Mouse (Mus musculus): ENCODE data around the gene Pgpep1. TPM values are rescaled to one million over a fixed set of nuclear protein-coding genes. Genes with fewer than 3 reads are reported as not detected.

The Pgpep1 gene
- polyA plus RNA-seq, 1 experiment, result 34.9 TPM

DNA sequence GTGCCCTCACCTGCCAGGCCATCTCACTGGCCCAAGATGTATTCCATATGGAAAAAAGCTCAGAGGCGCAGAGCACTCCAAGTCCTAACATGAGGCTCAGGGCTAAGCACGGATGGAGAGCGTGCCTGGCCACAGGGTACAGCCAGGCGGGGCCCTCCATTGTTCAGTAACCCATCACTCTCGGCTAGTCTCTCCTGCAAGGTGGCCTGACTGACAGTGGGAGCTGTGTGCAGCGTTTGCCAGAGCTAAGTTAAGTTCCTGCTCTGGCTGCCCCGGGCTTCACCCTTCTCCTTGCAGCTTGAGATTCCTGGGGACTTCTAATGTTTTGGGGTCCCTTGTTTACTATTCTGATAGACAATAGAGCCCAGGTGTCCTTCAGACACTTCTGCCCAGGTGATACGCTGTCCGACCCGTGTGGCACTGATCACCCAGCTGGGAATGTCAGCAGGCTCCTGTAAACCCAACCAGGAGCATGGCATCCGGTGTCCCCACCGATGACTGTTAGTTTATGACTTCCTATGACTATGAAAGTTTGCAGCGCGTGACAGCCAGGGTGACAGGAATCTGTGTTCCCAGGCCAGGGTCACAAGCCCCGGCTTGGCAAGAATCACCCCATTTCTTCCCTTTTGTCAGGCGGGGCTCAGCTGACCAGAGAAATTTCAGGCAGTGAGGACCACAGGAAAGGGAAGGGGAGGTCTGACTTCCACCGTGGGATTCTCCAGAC lies 14.5 kb downstream of the Pgpep1 start:
- Histone ChIP-seq H3K36me3 (ENCODE audit: control insufficient read depth, insufficient read depth) (peaks cover 12% of the 10 kb centered on the region), H3K4me3 (ENCODE audit: insufficient read depth, poor library complexity, severe bottlenecking) (no peak overlapping the region), H3K27me3 (ENCODE audit: control insufficient read depth, insufficient read depth, insufficient read length) (no peaks in the 10 kb centered on the region), H3K79me3 (ENCODE audit: low read depth) (no peaks in the 10 kb centered on the region), H3ac (ENCODE audit: control insufficient read depth, insufficient read length, low read depth) (no peak overlapping the region), H3K79me2 (ENCODE audit: control insufficient read depth, insufficient read depth) (no peaks in the 10 kb centered on the region)
- no peak for TF ChIP-seq USF1 (IDR thresholded peaks at IDR 0.05; ENCODE audit: low read depth)
- TF ChIP-seq MAX (IDR thresholded peaks at IDR 0.05), result no peak
- TF ChIP-seq CEBPB (IDR thresholded peaks at IDR 0.05; ENCODE audit: low read depth), result no peak
- no peak for TF ChIP-seq CTCF (IDR thresholded peaks at IDR 0.05; ENCODE audit: control insufficient read depth, insufficient read depth, insufficient read length)
- TF ChIP-seq MYOD1 (IDR thresholded peaks at IDR 0.05; ENCODE audit: control insufficient read depth, insufficient read length, low read depth), result no peak
- TF ChIP-seq MYOG (IDR thresholded peaks at IDR 0.05; ENCODE audit: control insufficient read depth, extremely low read depth, insufficient read length), result no peak
- no peak for TF ChIP-seq FOSL1 (IDR thresholded peaks at IDR 0.05; ENCODE audit: insufficient read depth, low read length, poor library complexity, severe bottlenecking)

DNA sequence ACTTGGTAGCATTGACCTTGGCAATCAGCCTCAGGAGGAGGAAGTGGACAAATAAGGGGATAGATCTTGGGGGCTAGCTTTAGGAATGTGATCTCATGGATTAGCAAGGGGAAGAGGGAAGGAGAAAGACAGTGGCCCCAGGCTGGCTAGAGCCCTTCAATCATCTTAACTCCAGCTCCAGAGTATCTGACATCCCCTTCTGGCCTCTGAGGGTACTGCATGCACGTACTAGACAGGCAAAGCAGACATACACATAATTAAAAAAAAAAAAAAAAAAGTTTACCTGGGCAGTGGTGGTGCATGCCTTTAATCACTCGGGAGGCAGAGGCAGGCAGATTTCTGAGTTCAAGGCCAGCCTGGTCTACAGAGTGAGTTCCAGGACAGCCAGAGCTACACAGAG lies 16.1 kb downstream of the Pgpep1 start:
- Histone ChIP-seq H3K79me2 (ENCODE audit: control insufficient read depth, insufficient read depth) (no peaks in the 10 kb centered on the region), H3K36me3 (ENCODE audit: control insufficient read depth, insufficient read depth) (no peaks in the 10 kb centered on the region), H3ac (ENCODE audit: control insufficient read depth, insufficient read length, low read depth) (no peak overlapping the region), H3K4me3 (ENCODE audit: insufficient read depth, poor library complexity, severe bottlenecking) (no peak overlapping the region), H3K79me3 (ENCODE audit: low read depth) (no peaks in the 10 kb centered on the region), H3K27me3 (ENCODE audit: control insufficient read depth, insufficient read depth, insufficient read length) (no peaks in the 10 kb centered on the region)
- TF ChIP-seq CTCF (IDR thresholded peaks at IDR 0.05; ENCODE audit: control insufficient read depth, insufficient read depth, insufficient read length), result no peak
- no peak for TF ChIP-seq FOSL1 (IDR thresholded peaks at IDR 0.05; ENCODE audit: insufficient read depth, low read length, poor library complexity, severe bottlenecking)
- TF ChIP-seq MAX (IDR thresholded peaks at IDR 0.05), result no peak
- TF ChIP-seq MYOG (IDR thresholded peaks at IDR 0.05; ENCODE audit: control insufficient read depth, extremely low read depth, insufficient read length), result no peak
- TF ChIP-seq CEBPB (IDR thresholded peaks at IDR 0.05; ENCODE audit: low read depth), result no peak
- TF ChIP-seq USF1 (IDR thresholded peaks at IDR 0.05; ENCODE audit: low read depth), result no peak
- no peak for TF ChIP-seq MYOD1 (IDR thresholded peaks at IDR 0.05; ENCODE audit: control insufficient read depth, insufficient read length, low read depth)

DNA sequence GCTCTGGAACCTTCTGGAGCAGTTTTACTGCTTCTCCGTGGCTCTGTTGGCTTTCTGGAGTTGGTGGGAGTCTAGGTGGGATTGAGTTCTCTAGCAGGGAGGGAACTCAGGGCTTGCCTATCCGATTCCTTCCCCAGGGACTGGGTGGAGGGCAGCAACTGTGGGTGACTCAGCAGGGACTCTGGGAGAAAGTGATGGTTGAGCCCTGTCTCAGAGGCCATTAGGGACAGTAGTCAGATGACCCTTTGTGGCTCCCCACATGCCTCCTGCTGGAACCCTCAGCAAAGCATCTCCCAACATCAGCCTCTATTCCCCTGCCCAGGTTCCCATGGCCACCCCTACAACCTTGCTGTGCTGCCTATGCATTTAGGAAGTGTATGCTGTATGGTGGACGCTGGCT lies 17.2 kb downstream of the Pgpep1 start:
- no peaks in the 10 kb centered on the region for H3K79me3 ChIP-seq (ENCODE audit: low read depth)
- peak overlapping the region; percentile 54 for H3ac ChIP-seq (ENCODE audit: control insufficient read depth, insufficient read length, low read depth)
- no peak overlapping the region for H3K4me3 ChIP-seq (ENCODE audit: insufficient read depth, poor library complexity, severe bottlenecking)
- H3K79me2 ChIP-seq (ENCODE audit: control insufficient read depth, insufficient read depth), result no peaks in the 10 kb centered on the region
- no peaks in the 10 kb centered on the region for H3K27me3 ChIP-seq (ENCODE audit: control insufficient read depth, insufficient read depth, insufficient read length)
- no peaks in the 10 kb centered on the region for H3K36me3 ChIP-seq (ENCODE audit: control insufficient read depth, insufficient read depth)
- peak; percentile 59 for TF ChIP-seq USF1 (IDR thresholded peaks at IDR 0.05; ENCODE audit: low read depth)
- peak; percentile 84 for TF ChIP-seq MYOD1 (IDR thresholded peaks at IDR 0.05; ENCODE audit: control insufficient read depth, insufficient read length, low read depth)
- TF ChIP-seq FOSL1 (IDR thresholded peaks at IDR 0.05; ENCODE audit: insufficient read depth, low read length, poor library complexity, severe bottlenecking), result peak; percentile 74
- TF ChIP-seq CEBPB (IDR thresholded peaks at IDR 0.05; ENCODE audit: low read depth), result no peak
- no peak for TF ChIP-seq CTCF (IDR thresholded peaks at IDR 0.05; ENCODE audit: control insufficient read depth, insufficient read depth, insufficient read length)
- TF ChIP-seq MYOG (IDR thresholded peaks at IDR 0.05; ENCODE audit: control insufficient read depth, extremely low read depth, insufficient read length), result no peak
- peak; percentile 70 for TF ChIP-seq MAX (IDR thresholded peaks at IDR 0.05)

DNA sequence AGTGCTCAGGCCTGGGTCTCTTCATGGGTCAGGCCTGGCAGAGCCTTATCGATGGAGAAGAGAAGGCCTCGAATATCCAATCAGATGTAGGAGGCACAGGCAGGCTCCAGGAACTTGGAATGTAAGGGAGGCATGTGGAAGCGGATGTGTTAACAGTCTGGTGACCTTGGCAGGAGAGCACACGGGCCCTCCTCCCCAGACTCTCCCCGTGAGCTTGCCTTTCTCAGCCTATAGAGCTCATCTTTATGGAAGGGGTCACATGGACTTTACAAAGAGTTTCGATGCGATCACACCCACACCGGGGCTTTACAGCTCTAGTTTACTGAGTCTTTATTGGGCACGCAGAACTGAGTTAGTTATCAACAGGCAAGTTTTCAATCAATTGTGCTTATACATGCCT lies 21.4 kb downstream of the Pgpep1 start:
- H3K4me3 ChIP-seq (ENCODE audit: insufficient read depth, poor library complexity, severe bottlenecking), result no peak overlapping the region
- H3K27me3 ChIP-seq (ENCODE audit: control insufficient read depth, insufficient read depth, insufficient read length), result no peaks in the 10 kb centered on the region
- no peak overlapping the region for H3ac ChIP-seq (ENCODE audit: control insufficient read depth, insufficient read length, low read depth)
- no peaks in the 10 kb centered on the region for H3K79me3 ChIP-seq (ENCODE audit: low read depth)
- H3K79me2 ChIP-seq (ENCODE audit: control insufficient read depth, insufficient read depth), result no peaks in the 10 kb centered on the region
- H3K36me3 ChIP-seq (ENCODE audit: control insufficient read depth, insufficient read depth), result no peaks in the 10 kb centered on the region
- no peak for TF ChIP-seq USF1 (IDR thresholded peaks at IDR 0.05; ENCODE audit: low read depth)
- no peak for TF ChIP-seq CEBPB (IDR thresholded peaks at IDR 0.05; ENCODE audit: low read depth)
- no peak for TF ChIP-seq MYOG (IDR thresholded peaks at IDR 0.05; ENCODE audit: control insufficient read depth, extremely low read depth, insufficient read length)
- TF ChIP-seq FOSL1 (IDR thresholded peaks at IDR 0.05; ENCODE audit: insufficient read depth, low read length, poor library complexity, severe bottlenecking), result no peak
- no peak for TF ChIP-seq MAX (IDR thresholded peaks at IDR 0.05)
- TF ChIP-seq MYOD1 (IDR thresholded peaks at IDR 0.05; ENCODE audit: control insufficient read depth, insufficient read length, low read depth), result no peak
- no peak for TF ChIP-seq CTCF (IDR thresholded peaks at IDR 0.05; ENCODE audit: control insufficient read depth, insufficient read depth, insufficient read length)

DNA sequence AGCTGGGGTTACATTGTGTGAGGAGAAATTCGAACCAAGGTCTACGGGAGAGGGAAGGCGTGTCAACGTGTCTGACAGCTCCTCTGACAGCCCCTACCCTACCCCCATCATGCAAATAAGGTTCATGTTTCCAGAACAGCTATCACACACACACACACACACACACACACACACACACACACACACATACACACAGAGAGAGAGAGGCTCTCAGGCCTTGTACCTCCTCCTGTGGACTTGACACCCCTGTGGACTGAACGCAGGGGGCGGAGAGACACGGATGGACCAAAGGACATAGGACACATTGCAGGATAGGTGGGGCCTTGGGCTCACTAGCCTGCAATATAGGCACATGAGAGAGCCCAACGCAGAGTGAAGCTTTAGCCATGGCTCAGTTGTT lies 23.4 kb downstream of the Pgpep1 start:
- Histone ChIP-seq H3K36me3 (ENCODE audit: control insufficient read depth, insufficient read depth) (no peaks in the 10 kb centered on the region), H3K27me3 (ENCODE audit: control insufficient read depth, insufficient read depth, insufficient read length) (no peaks in the 10 kb centered on the region), H3K79me3 (ENCODE audit: low read depth) (no peaks in the 10 kb centered on the region), H3K79me2 (ENCODE audit: control insufficient read depth, insufficient read depth) (no peaks in the 10 kb centered on the region), H3ac (ENCODE audit: control insufficient read depth, insufficient read length, low read depth) (no peak overlapping the region), H3K4me3 (ENCODE audit: insufficient read depth, poor library complexity, severe bottlenecking) (no peak overlapping the region)
- no peak for TF ChIP-seq CEBPB (IDR thresholded peaks at IDR 0.05; ENCODE audit: low read depth)
- TF ChIP-seq FOSL1 (IDR thresholded peaks at IDR 0.05; ENCODE audit: insufficient read depth, low read length, poor library complexity, severe bottlenecking), result no peak
- TF ChIP-seq MYOD1 (IDR thresholded peaks at IDR 0.05; ENCODE audit: control insufficient read depth, insufficient read length, low read depth), result no peak
- TF ChIP-seq MAX (IDR thresholded peaks at IDR 0.05), result no peak
- no peak for TF ChIP-seq USF1 (IDR thresholded peaks at IDR 0.05; ENCODE audit: low read depth)

All from C2C12 (cell line).